Mouse (Mus musculus) cerebellum, postnatal 4 days (tissue): ENCODE data around the gene Olfr123.

ENCODE experiments used
- DNase-seq, 2 experiments: peaks; one replicate each; pipeline ENCODE4 v3.0.0; 2022; ENCODE audit warnings: low spot score in 2 of 2, mixed read lengths in 1 of 2

Gene Olfr123

GRCm38 (mm10) chr17:37793229-37793628 lies at the start of gene Olfr123:
TSS of gene Olfr123 (plus strand) at chr17:37793529.
- DNase-seq: no peak

- DNase-seq: no peak
Measured at GRCm38 (mm10) chr17:37768307-37768706, 25.0 kb upstream of the Olfr123 start, which contains the start of gene Olfr122. TSS of gene Olfr122 (plus strand) at chr17:37768607.

GRCm38 (mm10) chr17:37799588-37799987 lies 6.3 kb downstream of the Olfr123 start, which contains the start of gene Olfr124:
TSS of gene Olfr124 (plus strand) at chr17:37799888.
- DNase-seq: no peak

GRCm38 (mm10) chr17:37832649-37833048 lies 39.3 kb downstream of the Olfr123 start, which contains the start of gene Olfr125:
TSS of gene Olfr125 (plus strand) at chr17:37832949.
- no peak for DNase-seq

GRCm38 (mm10) chr17:37847183-37847582 lies 53.9 kb downstream of the Olfr123 start, which contains the start of gene Olfr126:
TSS of gene Olfr126 (plus strand) at chr17:37847483.
- DNase-seq: no peak
